Mouse (Mus musculus) bone marrow macrophage, adult 2 months (primary cell): Measurements from ENCODE around the gene Tmem115.

Source experiments
- CTCF ChIP-seq: IDR thresholded peaks from 2 replicates; pipeline ENCODE4 v1.5.1; 2012; ENCODE audit warnings: low read depth, mild to moderate bottlenecking, low read length, moderate library complexity
- POLR2A ChIP-seq: IDR thresholded peaks from 2 replicates; pipeline ENCODE4 v1.6.1; 2012; ENCODE audit warnings: mild to moderate bottlenecking, low read depth, low read length, borderline replicate concordance

GRCm38 (mm10) chr9:107569270-107569669 lies 35.5 kb downstream of the Tmem115 start:
- TF ChIP-seq CTCF: no peak
- TF ChIP-seq POLR2A: no peak
